Mouse (Mus musculus): ENCODE results near the gene Sft2d1. TPM values are rescaled to one million over a fixed set of nuclear protein-coding genes. Genes with fewer than 3 reads are reported as not detected.
"Not testable (repeated sequence)": the region's sequence is repeated elsewhere in the genome, so short reads cannot be mapped to it uniquely, and the experiment has no call there.

Gene Sft2d1
- polyA plus RNA-seq, 1 experiment = 74.2 TPM

- TF ChIP-seq POLR2A (IDR thresholded peaks at IDR 0.05; ENCODE audit: borderline replicate concordance, extremely low read depth, low read depth, low read length) = no peak
- no peak for TF ChIP-seq CTCF (IDR thresholded peaks at IDR 0.05; ENCODE audit: insufficient read depth, low read length)
- Histone ChIP-seq H3K4me1 (ENCODE audit: control insufficient read depth, insufficient read depth, low read length) (no peaks in the 10 kb centered on the region), H3K4me3 (replicated peaks; ENCODE audit: extremely low read depth, low read depth, low read length) (no peak overlapping the region)
- WGBS = 96% methylated on average over 2 of the region's 2 CpGs
- no peak for DNase-seq
These were observed 12.6 kb upstream of the Sft2d1 start for GRCm38 (mm10) chr17:8298281-8298680.

- DNase-seq = no peak
- H3K4me1 ChIP-seq (ENCODE audit: control insufficient read depth, insufficient read depth, low read length) = no peaks in the 10 kb centered on the region
- TF ChIP-seq CTCF (IDR thresholded peaks at IDR 0.05; ENCODE audit: insufficient read depth, low read length) = no peak
- no peak overlapping the region for H3K4me3 ChIP-seq (replicated peaks; ENCODE audit: extremely low read depth, low read depth, low read length)
These were observed 11.4 kb upstream of the Sft2d1 start for GRCm38 (mm10) chr17:8299524-8299923.

DNA sequence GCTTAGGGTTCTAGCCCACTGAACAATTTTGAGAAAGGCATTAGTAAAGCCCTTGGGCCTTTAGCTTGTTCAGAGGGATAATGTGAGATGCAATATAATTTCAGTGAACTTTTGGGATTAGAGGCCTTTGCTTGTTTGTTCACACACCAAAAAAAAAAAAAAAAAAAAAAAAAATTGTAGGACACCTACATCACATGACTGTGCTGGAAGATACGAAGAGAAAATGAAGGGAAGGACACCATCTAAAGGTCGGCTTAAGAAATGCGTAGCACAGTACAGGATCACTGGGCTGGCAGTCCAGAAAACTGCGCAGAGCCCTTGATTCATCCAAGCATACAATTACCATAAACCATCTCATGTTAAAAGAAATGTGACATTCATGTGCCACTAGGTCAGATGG lies 9.4 kb upstream of the Sft2d1 start:
- Histone ChIP-seq H3K4me1 (ENCODE audit: control insufficient read depth, insufficient read depth, low read length) (peaks cover 2% of the 10 kb centered on the region; the same call in 1 of the 2 replicates), H3K4me3 (replicated peaks; ENCODE audit: extremely low read depth, low read depth, low read length) (no peak overlapping the region)
- no peak for DNase-seq
- WGBS = 87% methylated on average over 4 of the region's 4 CpGs
- TF ChIP-seq POLR2A (IDR thresholded peaks at IDR 0.05; ENCODE audit: borderline replicate concordance, extremely low read depth, low read depth, low read length) (no peak), CTCF (IDR thresholded peaks at IDR 0.05; ENCODE audit: insufficient read depth, low read length) (no peak)

- Histone ChIP-seq H3K4me1 (ENCODE audit: control insufficient read depth, insufficient read depth, low read length) (peaks cover 2% of the 10 kb centered on the region; the same call in 1 of the 2 replicates), H3K4me3 (replicated peaks; ENCODE audit: extremely low read depth, low read depth, low read length) (no peak overlapping the region)
- WGBS = 67% methylated on average over 7 of the region's 7 CpGs
- no peak for DNase-seq
- TF ChIP-seq POLR2A (IDR thresholded peaks at IDR 0.05; ENCODE audit: borderline replicate concordance, extremely low read depth, low read depth, low read length) (no peak), CTCF (IDR thresholded peaks at IDR 0.05; ENCODE audit: insufficient read depth, low read length) (no peak)
These were observed 8.0 kb upstream of the Sft2d1 start for GRCm38 (mm10) chr17:8302772-8303438.

GRCm38 (mm10) chr17:8303671-8304070 lies 7.2 kb upstream of the Sft2d1 start:
- WGBS = 54% methylated on average over 5 of the region's 5 CpGs
- TF ChIP-seq CTCF (IDR thresholded peaks at IDR 0.05; ENCODE audit: insufficient read depth, low read length) (no peak), POLR2A (IDR thresholded peaks at IDR 0.05; ENCODE audit: borderline replicate concordance, extremely low read depth, low read depth, low read length) (no peak)
- Histone ChIP-seq H3K4me3 (replicated peaks; ENCODE audit: extremely low read depth, low read depth, low read length) (no peak overlapping the region), H3K4me1 (ENCODE audit: control insufficient read depth, insufficient read depth, low read length) (peaks cover 2% of the 10 kb centered on the region; the same call in 1 of the 2 replicates)
- no peak for DNase-seq

DNA sequence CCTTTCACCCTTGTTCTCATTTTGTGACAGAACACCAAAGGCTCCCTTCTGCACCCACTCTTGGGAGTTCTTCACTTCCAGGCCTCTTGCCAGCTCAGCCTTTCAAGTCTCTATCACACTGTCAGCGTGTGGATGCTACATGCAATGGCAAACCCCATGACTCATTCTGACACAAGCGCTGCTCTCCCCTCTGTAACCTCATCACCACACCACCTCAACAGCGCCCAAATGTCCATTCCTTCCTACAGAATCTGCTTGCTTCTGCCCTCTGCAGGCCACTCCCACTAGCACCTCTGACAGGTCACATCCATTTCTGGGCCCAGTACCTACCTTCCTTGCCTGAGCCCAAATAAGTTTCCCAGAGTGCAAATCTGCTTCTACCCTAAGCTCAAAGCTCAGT lies 5.1 kb upstream of the Sft2d1 start:
- WGBS = 32% methylated on average over 3 of the region's 3 CpGs
- TF ChIP-seq POLR2A (IDR thresholded peaks at IDR 0.05; ENCODE audit: borderline replicate concordance, extremely low read depth, low read depth, low read length) (no peak), CTCF (IDR thresholded peaks at IDR 0.05; ENCODE audit: insufficient read depth, low read length) (peak; percentile 41; the same call in 1 of the 2 replicates)
- H3K4me3 ChIP-seq (replicated peaks; ENCODE audit: extremely low read depth, low read depth, low read length) = no peak overlapping the region
- peaks cover 2% of the 10 kb centered on the region; the same call in 1 of the 2 replicates for H3K4me1 ChIP-seq (ENCODE audit: control insufficient read depth, insufficient read depth, low read length)
- no peak for DNase-seq

GRCm38 (mm10) chr17:8311751-8312150 lies 849 bp downstream of the Sft2d1 start:
- TF ChIP-seq CTCF (IDR thresholded peaks at IDR 0.05; ENCODE audit: insufficient read depth, low read length) (no peak), POLR2A (IDR thresholded peaks at IDR 0.05; ENCODE audit: borderline replicate concordance, extremely low read depth, low read depth, low read length) (no peak)
- 10% methylated on average over 3 of the region's 3 CpGs for WGBS
- Histone ChIP-seq H3K4me3 (replicated peaks; ENCODE audit: extremely low read depth, low read depth, low read length) (peak overlapping the region; percentile 61), H3K4me1 (ENCODE audit: control insufficient read depth, insufficient read depth, low read length) (peaks cover 10% of the 10 kb centered on the region; the same call in 1 of the 2 replicates)
- DNase-seq = no peak

- no peak for DNase-seq
- TF ChIP-seq POLR2A (IDR thresholded peaks at IDR 0.05; ENCODE audit: borderline replicate concordance, extremely low read depth, low read depth, low read length) (no peak), CTCF (IDR thresholded peaks at IDR 0.05; ENCODE audit: insufficient read depth, low read length) (no peak)
- Histone ChIP-seq H3K4me3 (replicated peaks; ENCODE audit: extremely low read depth, low read depth, low read length) (no peak overlapping the region), H3K4me1 (ENCODE audit: control insufficient read depth, insufficient read depth, low read length) (peaks cover 10% of the 10 kb centered on the region; the same call in 1 of the 2 replicates)
- WGBS = 87% methylated on average over 3 of the region's 3 CpGs
These were observed 3.1 kb downstream of the Sft2d1 start for GRCm38 (mm10) chr17:8313976-8314375.

DNA sequence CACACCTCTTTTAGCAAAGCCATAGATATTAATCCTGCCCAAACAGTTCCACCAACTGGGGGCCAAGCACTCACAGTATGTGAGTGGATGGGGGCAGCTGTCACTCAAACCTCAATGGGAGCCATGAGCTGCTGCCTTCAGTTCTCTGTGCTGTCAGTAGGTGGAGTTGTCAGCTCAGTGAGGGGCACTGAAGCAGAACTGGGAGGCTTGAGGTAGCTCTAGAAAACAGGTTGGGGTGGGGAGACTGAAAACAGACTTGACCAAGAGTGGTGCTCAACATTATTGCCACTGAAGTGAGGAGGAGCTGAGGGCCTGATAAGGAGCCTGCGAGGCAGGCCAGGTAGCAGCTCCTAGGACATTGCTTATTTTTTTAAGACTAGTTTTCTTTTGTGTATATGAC lies 5.3 kb downstream of the Sft2d1 start:
- WGBS = 68% methylated on average over 1 of the region's 1 CpGs
- no peak overlapping the region for H3K4me3 ChIP-seq (replicated peaks; ENCODE audit: extremely low read depth, low read depth, low read length)
- peaks cover 10% of the 10 kb centered on the region; the same call in 1 of the 2 replicates for H3K4me1 ChIP-seq (ENCODE audit: control insufficient read depth, insufficient read depth, low read length)
- DNase-seq = peak; percentile 32
- TF ChIP-seq POLR2A (IDR thresholded peaks at IDR 0.05; ENCODE audit: borderline replicate concordance, extremely low read depth, low read depth, low read length) (no peak), CTCF (IDR thresholded peaks at IDR 0.05; ENCODE audit: insufficient read depth, low read length) (peak; percentile 63; the same call in 1 of the 2 replicates)

DNA sequence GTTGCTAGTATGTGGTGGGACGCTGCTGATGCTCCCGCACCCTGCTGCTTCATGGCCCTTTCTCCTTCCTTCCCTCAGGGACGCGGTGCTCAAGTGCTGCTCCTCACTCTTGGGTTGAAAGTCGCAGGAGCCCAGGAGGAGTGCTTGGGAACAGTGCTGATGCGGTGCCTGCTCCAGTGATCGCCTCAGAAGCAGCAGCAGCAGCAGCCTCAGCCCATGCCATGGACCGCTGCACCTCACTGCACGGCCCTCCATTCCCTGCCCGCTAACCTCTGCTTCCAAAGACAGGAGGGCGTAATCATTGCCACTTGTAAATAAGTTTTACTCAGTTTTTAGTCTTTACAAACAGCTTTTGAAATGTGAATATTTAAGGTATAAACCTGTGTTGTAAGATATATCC lies 16.0 kb downstream of the Sft2d1 start:
- H3K4me1 ChIP-seq (ENCODE audit: control insufficient read depth, insufficient read depth, low read length); DNase-seq; H3K4me3 ChIP-seq (replicated peaks; ENCODE audit: extremely low read depth, low read depth, low read length): not testable (repeated sequence)
- 95% methylated on average over 11 of the region's 11 CpGs for WGBS

Measured in lung, adult 2 months (tissue).